Mouse (Mus musculus) ES-Bruce4 (cell line): ENCODE data around the gene Pde4d.

Experiments used
- CTCF ChIP-seq: IDR thresholded peaks from one replicate; pipeline ENCODE4 v1.8.1; 2011; ENCODE audit warnings: low read depth, low read length
- EP300 ChIP-seq: IDR thresholded peaks from 2 replicates; pipeline ENCODE4 v1.6.1; 2011; ENCODE audit warnings: low read depth, low read length; ENCODE audit not compliant: insufficient read depth
- POLR2A ChIP-seq: IDR thresholded peaks from one replicate; pipeline ENCODE4 v1.8.1; 2011; ENCODE audit warnings: low read length; ENCODE audit not compliant: insufficient read depth

- TF ChIP-seq CTCF, result no peak
- no peak for TF ChIP-seq EP300
- no peak for TF ChIP-seq POLR2A
Measured at GRCm38 (mm10) chr13:108536436-108536835, 86.7 kb downstream of the Pde4d start.
